Mouse (Mus musculus) frontal cortex, adult 2 months (tissue): Measurements from ENCODE around the gene Rnf217. TPM values are rescaled to one million over a fixed set of nuclear protein-coding genes. Genes with fewer than 3 reads are reported as not detected.

ENCODE experiments used
- DNase-seq, 2 experiments: peaks; one replicate each; pipeline ENCODE4 v3.0.0; 2022; ENCODE audit warnings: low spot score in 1 of 2; ENCODE audit errors: extremely low spot score in 1 of 2
- polyA plus RNA-seq: library from polyadenylated mRNA; depleted of rRNA; stranded (reverse); fragments of >200 nt; gene quantifications from 2 replicates; pipeline ENCODE4 v1.2.3, GENCODE M21; 2012

Rnf217 gene
- polyA plus RNA-seq, 1 experiment = 5.7 TPM

DNA sequence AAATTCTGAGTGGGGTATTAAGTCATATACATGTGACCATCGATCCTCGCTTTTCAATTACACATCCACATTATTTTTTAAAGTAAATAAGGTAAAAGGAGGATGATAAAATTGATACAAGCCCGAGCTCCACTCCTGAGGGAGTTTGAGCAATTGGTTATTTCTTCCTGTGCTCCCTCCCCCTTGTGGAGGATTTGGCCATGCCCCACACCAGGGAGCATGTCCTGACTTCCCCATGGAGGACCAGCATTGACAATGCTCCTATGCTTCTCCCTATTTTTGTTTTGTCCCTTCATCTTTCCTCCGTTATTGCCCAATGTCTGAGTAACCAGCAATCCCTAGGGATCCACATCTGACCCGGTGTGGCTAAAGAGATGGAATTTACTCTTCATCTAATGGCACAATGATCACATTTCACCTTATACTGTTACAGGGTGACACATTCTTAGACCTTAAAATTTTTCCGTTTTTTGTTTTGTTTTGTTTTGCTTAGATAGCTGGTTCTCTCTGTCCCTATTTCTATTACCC, 53.5 kb downstream of the Rnf217 start:
- no peak for DNase-seq

DNA sequence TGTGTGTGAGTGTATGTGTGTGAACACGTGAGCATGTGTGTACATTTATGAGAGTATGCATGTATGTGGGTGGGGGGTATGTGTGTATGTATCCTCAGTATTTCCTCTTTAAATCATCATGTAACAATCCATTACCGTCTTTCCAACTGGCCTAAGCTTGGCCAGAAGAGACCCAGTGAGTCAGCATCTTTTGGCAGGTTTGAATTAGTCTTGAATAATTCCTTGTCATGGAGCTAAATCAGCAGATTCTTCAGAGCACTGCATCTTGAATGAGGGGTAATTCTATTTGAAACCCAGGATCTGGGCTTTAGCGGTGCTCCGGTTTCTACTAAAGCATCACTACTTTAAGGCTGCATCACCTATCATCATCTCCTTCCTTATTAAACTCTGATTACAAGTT, 55.7 kb downstream of the Rnf217 start:
- DNase-seq = no peak

- no peak for DNase-seq
These were observed 57.1 kb downstream of the Rnf217 start for GRCm38 (mm10) chr10:31551850-31552249.

DNA sequence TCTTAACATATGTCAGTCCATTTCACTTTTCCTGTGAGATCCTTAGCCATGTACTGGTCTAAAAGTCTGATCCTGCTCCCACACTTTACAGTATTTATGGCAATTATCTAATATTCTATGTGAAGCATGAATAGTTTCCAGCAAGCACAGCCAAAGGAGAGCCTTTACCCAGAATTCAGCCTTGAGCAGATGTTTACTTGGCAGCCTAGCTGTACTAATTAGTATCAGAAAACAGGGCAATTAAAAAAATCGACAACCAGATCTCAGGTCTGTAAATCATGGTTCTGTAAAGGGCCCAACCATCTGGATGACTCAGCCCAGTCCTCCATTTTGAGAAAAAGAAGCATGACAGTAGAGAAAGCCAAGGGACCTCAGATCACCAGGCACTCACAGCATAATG, 57.6 kb downstream of the Rnf217 start:
- no peak for DNase-seq

DNA sequence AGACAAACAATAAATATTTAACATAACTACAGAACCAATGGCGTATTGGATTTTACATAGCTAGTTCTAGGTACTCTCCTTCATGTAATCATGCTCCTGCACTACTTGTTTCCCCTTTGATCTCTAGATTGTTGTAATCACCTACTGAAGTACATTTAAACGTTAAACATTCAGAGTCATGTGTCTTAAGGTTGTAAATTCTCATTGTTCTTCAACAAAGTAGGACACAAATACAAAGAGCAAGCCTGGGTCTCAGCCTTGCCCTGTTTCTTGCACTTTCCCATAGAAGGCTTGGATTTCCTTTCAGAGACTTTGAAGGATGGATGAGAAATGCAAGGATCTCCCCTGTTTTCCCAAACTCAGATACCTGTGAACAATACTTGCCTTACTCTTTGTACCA, 61.8 kb downstream of the Rnf217 start:
- DNase-seq = no peak

DNA sequence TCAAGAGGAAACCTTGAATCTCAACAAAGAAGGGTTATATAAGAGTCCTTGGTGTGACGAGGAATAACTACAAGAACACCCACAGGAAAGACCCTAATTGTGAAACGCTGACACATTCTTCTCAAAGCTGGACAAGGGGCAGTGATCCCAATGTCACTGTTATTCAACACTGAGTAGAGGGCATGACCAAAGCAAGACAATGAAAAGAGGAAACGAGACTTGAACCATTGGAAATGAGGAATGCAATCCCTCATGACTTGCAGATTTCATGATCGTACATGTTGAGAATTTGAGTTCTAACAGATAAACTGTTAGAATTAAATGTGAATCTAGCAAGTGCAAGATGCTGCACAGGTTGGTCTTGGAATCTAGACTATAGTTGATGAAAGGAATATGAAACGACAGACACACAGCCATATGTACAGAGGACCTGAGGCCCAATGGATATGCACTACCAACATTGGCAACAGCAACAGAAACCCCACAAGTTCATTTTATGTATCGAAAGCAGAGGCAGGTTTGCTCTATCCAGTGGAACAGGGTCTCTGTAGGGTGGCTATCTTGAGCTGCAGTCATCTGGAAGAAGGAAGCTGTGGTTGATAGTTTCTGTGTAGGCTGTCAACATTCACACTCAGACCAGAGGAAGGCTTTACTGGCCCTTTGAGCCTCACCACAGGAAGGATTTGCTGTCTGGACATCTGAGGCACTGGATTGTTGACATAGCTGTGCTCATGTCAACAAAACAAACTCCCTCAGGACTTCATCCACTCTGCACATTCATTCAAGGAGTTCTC, 64.6 kb downstream of the Rnf217 start:
- no peak for DNase-seq

GRCm38 (mm10) chr10:31540518-31540917, 68.5 kb downstream of the Rnf217 start:
- no peak for DNase-seq

- no peak for DNase-seq
These were observed 69.6 kb downstream of the Rnf217 start for GRCm38 (mm10) chr10:31539351-31539750.

DNA sequence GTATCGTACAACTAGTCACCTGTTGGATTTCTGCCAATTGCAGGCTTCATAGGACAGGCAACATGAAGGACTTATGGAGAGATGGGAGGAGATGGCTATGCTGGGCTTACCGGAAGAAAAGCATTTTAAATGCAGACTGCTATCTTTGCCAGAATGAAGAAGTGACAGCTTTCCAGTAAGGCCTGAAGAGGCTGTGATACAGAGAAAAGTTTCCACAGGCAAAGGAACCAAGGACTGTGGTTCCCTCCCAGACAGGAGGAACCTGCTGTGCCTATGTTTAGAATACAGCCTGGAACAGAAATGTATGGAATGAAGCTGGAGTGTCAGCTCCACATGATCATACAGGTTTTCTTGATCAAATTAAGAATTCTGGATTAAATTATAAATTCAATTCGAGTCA, 70.3 kb downstream of the Rnf217 start:
- no peak for DNase-seq

GRCm38 (mm10) chr10:31538243-31538642, 70.7 kb downstream of the Rnf217 start:
- no peak for DNase-seq

DNA sequence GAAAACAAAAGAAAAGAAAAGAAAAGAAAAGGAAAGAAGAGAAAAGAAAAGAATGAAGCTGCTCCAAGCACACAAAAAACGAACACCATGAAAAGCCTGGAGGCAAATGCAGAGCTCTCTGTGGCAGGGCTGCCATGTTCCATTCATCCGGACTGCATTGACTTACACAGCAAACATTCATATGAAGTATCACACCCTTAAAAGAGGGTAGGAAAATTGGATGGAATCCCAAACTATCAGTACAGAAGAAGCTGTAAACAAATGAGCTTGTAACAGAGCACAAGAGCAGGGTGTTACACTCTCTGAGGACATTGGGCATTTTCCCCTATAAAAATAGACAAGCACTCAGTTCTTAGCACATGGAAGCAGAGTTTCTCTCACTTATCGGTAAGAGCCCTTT, 71.8 kb downstream of the Rnf217 start:
- DNase-seq = no peak

DNA sequence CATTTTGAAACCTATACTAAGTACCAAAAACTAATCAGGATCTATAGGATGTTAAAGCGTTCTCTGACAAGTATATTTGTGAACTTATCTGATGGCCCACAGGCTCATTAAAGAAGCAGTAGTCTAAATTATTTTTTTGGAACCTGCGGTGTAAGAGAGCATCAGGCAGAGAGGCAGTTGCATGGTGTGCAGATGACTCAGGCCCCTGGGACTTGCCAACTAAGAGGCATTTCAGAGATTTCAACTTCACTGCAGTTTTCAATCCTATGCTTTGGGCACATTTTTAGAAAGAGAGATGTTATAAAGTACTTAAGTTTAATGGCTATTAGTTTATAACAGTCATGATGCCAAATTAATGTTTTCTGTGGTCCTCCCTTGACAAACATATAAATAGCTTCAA, 73.9 kb downstream of the Rnf217 start:
- no peak for DNase-seq

GRCm38 (mm10) chr10:31533270-31533826, 75.6 kb downstream of the Rnf217 start:
- no peak for DNase-seq

- no peak for DNase-seq
These were observed 76.2 kb downstream of the Rnf217 start for GRCm38 (mm10) chr10:31532782-31533181.

DNA sequence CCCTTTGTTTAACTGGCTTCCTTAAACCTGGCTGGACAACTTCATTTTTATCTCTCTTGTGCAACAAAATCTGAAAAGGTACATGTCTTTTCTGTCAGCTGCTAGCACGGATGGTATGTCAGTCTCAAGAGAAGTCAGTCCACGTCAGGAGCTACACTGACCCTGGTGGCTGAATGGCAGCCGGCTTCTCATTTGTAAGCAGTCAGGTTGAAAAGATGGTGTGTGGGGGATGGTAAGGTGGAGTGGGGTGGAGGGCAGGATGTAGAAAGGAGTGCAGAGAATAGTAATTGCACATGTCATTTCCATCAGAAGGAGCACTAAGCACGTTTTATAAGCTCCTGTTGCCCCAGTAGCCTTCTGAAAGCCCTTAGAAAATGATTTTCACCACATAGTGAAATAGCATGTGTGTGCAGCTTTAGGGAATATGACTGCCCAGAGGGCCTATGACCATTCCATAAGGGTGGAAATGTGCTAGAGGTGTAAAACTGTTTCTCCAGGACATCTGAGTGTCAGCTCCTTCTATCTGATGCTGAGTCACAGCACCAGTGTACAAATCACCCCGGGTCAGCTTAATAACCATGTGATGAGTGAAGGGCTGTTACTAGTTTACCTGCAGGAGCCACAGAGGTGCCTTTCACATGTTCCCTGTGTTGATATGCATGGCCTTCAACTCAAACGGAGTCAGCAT, 80.5 kb downstream of the Rnf217 start:
- DNase-seq = no peak

GRCm38 (mm10) chr10:31525705-31526104, 83.3 kb downstream of the Rnf217 start:
- DNase-seq = no peak

GRCm38 (mm10) chr10:31519420-31519819, 89.6 kb downstream of the Rnf217 start:
- no peak for DNase-seq

DNA sequence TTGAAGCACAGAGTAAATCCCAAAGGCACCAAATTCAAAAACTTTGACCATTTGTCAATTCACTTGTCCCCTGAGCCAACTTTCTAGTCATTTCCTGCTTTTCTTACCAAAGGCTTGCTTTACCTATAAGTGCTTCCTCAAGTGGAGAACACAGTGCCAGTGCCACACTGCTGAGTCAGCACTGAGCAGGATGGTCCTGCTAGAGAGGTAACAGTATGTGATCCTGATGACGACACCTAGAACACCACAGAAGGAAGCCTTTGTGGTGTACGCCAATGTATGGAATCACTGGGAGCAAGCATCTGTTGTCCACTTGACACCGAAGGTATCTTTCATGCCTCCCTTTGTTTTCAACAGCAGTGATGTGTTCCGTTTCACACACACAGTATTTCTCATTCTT, 90.8 kb downstream of the Rnf217 start:
- DNase-seq = no peak

GRCm38 (mm10) chr10:31517192-31517591, 91.8 kb downstream of the Rnf217 start:
- DNase-seq = no peak

GRCm38 (mm10) chr10:31515897-31516296, 93.1 kb downstream of the Rnf217 start:
- DNase-seq = no peak

- DNase-seq = peak; percentile 25 to 71
These were observed 104.8 kb downstream of the Rnf217 start for GRCm38 (mm10) chr10:31504134-31504551.
